Mouse (Mus musculus) megakaryocyte, adult 5-6 weeks (primary cell): Measurements from ENCODE around the gene Sh2b1. TPM values are rescaled to one million over a fixed set of nuclear protein-coding genes. Genes with fewer than 3 reads are reported as not detected.
A peak's percentile ranks its signal among the peaks of the same experiment; 100 is the strongest.

ENCODE experiments used
- ATAC-seq: 2 replicates; pipeline ENCODE4 v1.8.0; 2016; ENCODE audit warnings: mild to moderate bottlenecking, inconsistent platforms; ENCODE audit not compliant: poor library complexity, severe bottlenecking
- total RNA-seq, 2 experiments: library from RNA; stranded (forward) in 1 of 2; stranded (reverse) in 1 of 2; fragments of 153-499, 151-499 nt in 1 of 2; fragments of 221-1000, 200-1000 nt in 1 of 2; gene quantifications; 2 replicates each; pipeline versions ENCODE4 v1.2.3 to v1.2.4; 2015 to 2017

The Sh2b1 gene
- total RNA-seq, 2 experiments from 2014 or later, result 10.6 to 18.2 TPM

GRCm38 (mm10) chr7:126424161-126424560 is 51.1 kb downstream of the Sh2b1 start:
- ATAC-seq, result no peak

- ATAC-seq, result peak; percentile 30; the same call in 1 of the 2 replicates
These were observed 53.5 kb downstream of the Sh2b1 start for GRCm38 (mm10) chr7:126421756-126422155.

GRCm38 (mm10) chr7:126418496-126418895 is 56.7 kb downstream of the Sh2b1 start:
- no peak for ATAC-seq

DNA sequence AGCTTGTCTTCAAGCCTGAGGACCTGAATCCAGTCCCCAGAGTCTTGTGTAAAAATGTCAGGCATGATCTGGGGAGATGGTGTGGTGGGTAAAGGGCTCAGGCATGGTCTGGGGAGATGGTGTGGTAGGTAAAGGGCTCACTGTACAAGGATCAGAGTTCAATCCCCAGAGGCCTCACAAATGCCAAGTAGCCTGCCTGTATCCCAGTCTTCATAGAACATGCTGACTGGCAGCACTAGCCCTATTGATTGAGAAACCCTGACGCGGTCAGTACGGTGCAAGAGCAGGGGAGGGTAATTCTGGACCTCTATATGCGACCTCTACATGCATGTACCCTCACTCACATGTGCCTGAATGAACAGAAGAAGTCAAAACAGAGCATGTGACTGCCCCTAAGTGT is 57.6 kb downstream of the Sh2b1 start:
- ATAC-seq, result no peak

GRCm38 (mm10) chr7:126417045-126417444 is 58.2 kb downstream of the Sh2b1 start:
- no peak for ATAC-seq

Other genes with a start within 250 kb of the Sh2b1 start
- 4.7 and 5.2 TPM in 2 replicates for gene Sbk1, start 202.8 kb downstream of the Sh2b1 start, total RNA-seq (2015)
- gene Sbk1, start 202.8 kb downstream of the Sh2b1 start, total RNA-seq (2017), result 5.1 and 5.6 TPM in 2 replicates
- gene Lat, start 105.9 kb downstream of the Sh2b1 start, total RNA-seq (2015), result 3.2 and 7.3 TPM in 2 replicates
- gene Lat, start 105.9 kb downstream of the Sh2b1 start, total RNA-seq (2017), result 3.3 and 6.3 TPM in 2 replicates
- gene Spns1, start 98.0 kb downstream of the Sh2b1 start, total RNA-seq (2015), result 7.9 and 11.5 TPM in 2 replicates
- gene Spns1, start 98.0 kb downstream of the Sh2b1 start, total RNA-seq (2017), result 6.8 and 10.6 TPM in 2 replicates
- 10.1 and 11.7 TPM in 2 replicates for gene Nfatc2ip, start 78.7 kb downstream of the Sh2b1 start, total RNA-seq (2015)
- 13.9 and 16.6 TPM in 2 replicates for gene Nfatc2ip, start 78.7 kb downstream of the Sh2b1 start, total RNA-seq (2017)
- 0.20 and 1.1 TPM in 2 replicates for gene Cd19, start 60.5 kb downstream of the Sh2b1 start, total RNA-seq (2015)
- gene Cd19, start 60.5 kb downstream of the Sh2b1 start, total RNA-seq (2017), result 0.24 TPM in 1 of 2 replicates, not detected in the other
- 6.7 and 6.8 TPM in 2 replicates for gene Rabep2, start 46.7 kb downstream of the Sh2b1 start, total RNA-seq (2015)
- 21.4 and 25.0 TPM in 2 replicates for gene Rabep2, start 46.7 kb downstream of the Sh2b1 start, total RNA-seq (2017)
- 0.07 and 0.52 TPM in 2 replicates for gene Atp2a1, start 12.3 kb downstream of the Sh2b1 start, total RNA-seq (2015)
- not detected in 2 replicates for gene Atp2a1, start 12.3 kb downstream of the Sh2b1 start, total RNA-seq (2017)
- 40.2 and 44.3 TPM in 2 replicates for gene Tufm, start 11.9 kb upstream of the Sh2b1 start, total RNA-seq (2015)
- gene Tufm, start 11.9 kb upstream of the Sh2b1 start, total RNA-seq (2017), result 33.8 and 44.9 TPM in 2 replicates
- gene Atxn2l, start 28.0 kb upstream of the Sh2b1 start, total RNA-seq (2015), result 75.5 and 84.4 TPM in 2 replicates
- 26.1 and 40.5 TPM in 2 replicates for gene Atxn2l, start 28.0 kb upstream of the Sh2b1 start, total RNA-seq (2017)
- 110 and 121 TPM in 2 replicates for gene Eif3c, start 91.0 kb upstream of the Sh2b1 start, total RNA-seq (2015)
- gene Eif3c, start 91.0 kb upstream of the Sh2b1 start, total RNA-seq (2017), result 131 and 143 TPM in 2 replicates
- gene Apobr, start 109.5 kb upstream of the Sh2b1 start, total RNA-seq (2015), result 27.6 and 30.3 TPM in 2 replicates
- gene Apobr, start 109.5 kb upstream of the Sh2b1 start, total RNA-seq (2017), result 98.7 and 99.5 TPM in 2 replicates
- gene Cln3, start 110.4 kb upstream of the Sh2b1 start, total RNA-seq (2015), result 106 and 118 TPM in 2 replicates
- 59.5 and 77.8 TPM in 2 replicates for gene Cln3, start 110.4 kb upstream of the Sh2b1 start, total RNA-seq (2017)
- 2.5 and 2.9 TPM in 2 replicates for gene Il27, start 119.5 kb upstream of the Sh2b1 start, total RNA-seq (2015)
- 3.0 and 4.8 TPM in 2 replicates for gene Il27, start 119.5 kb upstream of the Sh2b1 start, total RNA-seq (2017)
- gene Nupr1, start 155.4 kb upstream of the Sh2b1 start, total RNA-seq (2015), result 54.7 and 61.4 TPM in 2 replicates
- gene Nupr1, start 155.4 kb upstream of the Sh2b1 start, total RNA-seq (2017), result 108 and 126 TPM in 2 replicates
- gene Sgf29, start 173.9 kb upstream of the Sh2b1 start, total RNA-seq (2015), result 42.1 and 55.6 TPM in 2 replicates
- gene Sgf29, start 173.9 kb upstream of the Sh2b1 start, total RNA-seq (2017), result 27.3 and 35.5 TPM in 2 replicates
- 4.8 and 6.6 TPM in 2 replicates for gene Sult1a1, start 201.0 kb upstream of the Sh2b1 start, total RNA-seq (2015)
- gene Sult1a1, start 201.0 kb upstream of the Sh2b1 start, total RNA-seq (2017), result 6.6 and 6.9 TPM in 2 replicates
- 49.8 and 60.5 TPM in 2 replicates for gene Bola2, start 220.0 kb upstream of the Sh2b1 start, total RNA-seq (2015)
- gene Bola2, start 220.0 kb upstream of the Sh2b1 start, total RNA-seq (2017), result 106 and 161 TPM in 2 replicates
- 4.1 and 6.0 TPM in 2 replicates for gene Slx1b, start 220.4 kb upstream of the Sh2b1 start, total RNA-seq (2015)
- 4.7 and 5.9 TPM in 2 replicates for gene Slx1b, start 220.4 kb upstream of the Sh2b1 start, total RNA-seq (2017)
- gene Coro1a, start 232.4 kb upstream of the Sh2b1 start, total RNA-seq (2015), result 1,020 and 1,059 TPM in 2 replicates
- 1,317 and 1,554 TPM in 2 replicates for gene Coro1a, start 232.4 kb upstream of the Sh2b1 start, total RNA-seq (2017)